In genomic region chr15:98768259-98768658, GRCm38 (mm10) we compare ENCODE assay signal across 27 mouse cellular contexts. TPM values are rescaled to one million over a fixed set of nuclear protein-coding genes. Genes with fewer than 3 reads are reported as not detected.
DNase-seq lines count a peak whose midpoint lies in the region; ATAC-seq and TF ChIP-seq lines count a peak whose summit lies in the region.
"Had no signal": no experiment of that assay in that cellular context is flagged by ENCODE, and none has a peak within 500 bp of the region (broad histone marks: within the 10 kb centered on the region; RNA-seq: fewer than 3 reads in every experiment).

No protein-coding gene starts in this region.

- H3K36me3 ChIP-seq in limb, embryonic 14.5 days (ENCODE audit: control insufficient read depth, insufficient read depth, low read length), result no peaks in the 10 kb centered on the region
- H3K36me3 ChIP-seq in limb, embryonic 10.5 days, result no peaks in the 10 kb centered on the region
- H3K36me3 ChIP-seq in C2C12 (ENCODE audit: control insufficient read depth, insufficient read depth), result peaks cover 23% of the 10 kb centered on the region
- no peaks in the 10 kb centered on the region for H3K36me3 ChIP-seq in limb, embryonic 15.5 days
- H3K36me3 ChIP-seq: embryonic facial prominence, embryonic 12.5 days; heart, embryonic 12.5 days; hindbrain, embryonic 15.5 days had no signal

- 16% methylated on average over 5 of the region's 5 CpGs for WGBS in limb, embryonic 14.5 days
- WGBS in limb, embryonic 10.5 days, result 19% methylated on average over 5 of the region's 5 CpGs
- 19% methylated on average over 5 of the region's 5 CpGs for WGBS in limb, embryonic 15.5 days

- TF ChIP-seq POLR2A in limb, embryonic 14.5 days (IDR thresholded peaks at IDR 0.05; ENCODE audit: borderline replicate concordance, extremely low read depth, insufficient read depth, insufficient read length), result no peak

- no peak overlapping the region for H3K4me3 ChIP-seq in limb, embryonic 14.5 days (replicated peaks; ENCODE audit: low read length)
- H3K4me3 ChIP-seq in limb, embryonic 10.5 days, result no peak overlapping the region
- no peak overlapping the region for H3K4me3 ChIP-seq in C2C12 (ENCODE audit: insufficient read depth, poor library complexity, severe bottlenecking)
- H3K4me3 ChIP-seq in limb, embryonic 15.5 days, result no peak overlapping the region
- H3K4me3 ChIP-seq: embryonic facial prominence, embryonic 12.5 days; forebrain, embryonic 13.5 days; heart, embryonic 12.5 days; hindbrain, embryonic 15.5 days had no signal

- peak; percentile 43; the same call in 1 of the 2 replicates for ATAC-seq in limb, embryonic 14.5 days (ENCODE audit: low FRiP score, low read depth)
- peak; percentile 66; the same call in 1 of the 2 replicates for ATAC-seq in limb, embryonic 15.5 days (ENCODE audit: insufficient number of reproducible peaks, low FRiP score, low TSS enrichment, low read depth)
- ATAC-seq: forebrain, embryonic 13.5 days; forebrain, postnatal 0 days had no signal

- peaks cover 8% of the 10 kb centered on the region; the same call in 1 of the 2 replicates for H3K4me1 ChIP-seq in limb, embryonic 14.5 days (ENCODE audit: control insufficient read depth, insufficient read depth, low read length)
- peaks cover 24% of the 10 kb centered on the region for H3K4me1 ChIP-seq in limb, embryonic 10.5 days
- H3K4me1 ChIP-seq in limb, embryonic 15.5 days, result peaks cover 22% of the 10 kb centered on the region

- intact Hi-C loops in gastrocnemius, postnatal 36 days (cut with DNase I), result loop anchor here (10.0 kb wide), 1 partner anchor 1487 kb away; no protein-coding TSS in a partner anchor

- no peaks in the 10 kb centered on the region for H3K79me2 ChIP-seq in C2C12 (ENCODE audit: control insufficient read depth, insufficient read depth)

- H3K27ac ChIP-seq in limb, embryonic 14.5 days (replicated peaks; ENCODE audit: low read depth, low read length), result no peak overlapping the region
- no peak overlapping the region for H3K27ac ChIP-seq in limb, embryonic 10.5 days
- H3K27ac ChIP-seq in limb, embryonic 15.5 days, result 0 out of 2 replicates have a peak overlapping the region, but pooled peaks have one; percentile 17
- H3K27ac ChIP-seq: embryonic facial prominence, embryonic 12.5 days; forebrain, embryonic 13.5 days; hindbrain, embryonic 15.5 days had no signal

- H3K9me3 ChIP-seq in limb, embryonic 14.5 days (ENCODE audit: control insufficient read depth, low read length), result no peaks in the 10 kb centered on the region
- H3K9me3 ChIP-seq in limb, embryonic 10.5 days (replicated peaks), result no peaks in the 10 kb centered on the region
- H3K9me3 ChIP-seq in limb, embryonic 15.5 days, result no peaks in the 10 kb centered on the region
- H3K9me3 ChIP-seq: embryonic facial prominence, embryonic 12.5 days; forebrain, embryonic 13.5 days; heart, embryonic 12.5 days; hindbrain, embryonic 15.5 days had no signal

- no peak overlapping the region for H3ac ChIP-seq in C2C12 (ENCODE audit: control insufficient read depth, insufficient read length, low read depth)

- no peak for TF ChIP-seq CTCF in C2C12 (IDR thresholded peaks at IDR 0.05; ENCODE audit: control insufficient read depth, insufficient read depth, insufficient read length)

- peaks cover 26% of the 10 kb centered on the region for H3K27me3 ChIP-seq in limb, embryonic 14.5 days (ENCODE audit: control insufficient read depth, insufficient read depth, low read length)
- peaks cover 82% of the 10 kb centered on the region for H3K27me3 ChIP-seq in limb, embryonic 10.5 days (ENCODE audit: low read depth, poor library complexity, severe bottlenecking)
- no peaks in the 10 kb centered on the region for H3K27me3 ChIP-seq in C2C12 (ENCODE audit: control insufficient read depth, insufficient read depth, insufficient read length)
- peaks cover 59% of the 10 kb centered on the region for H3K27me3 ChIP-seq in limb, embryonic 15.5 days

- H3K4me2 ChIP-seq in limb, embryonic 14.5 days (replicated peaks; ENCODE audit: low read depth, low read length, severe bottlenecking), result no peak overlapping the region
- no peak overlapping the region for H3K4me2 ChIP-seq in limb, embryonic 15.5 days
- H3K4me2 ChIP-seq: embryonic facial prominence, embryonic 12.5 days; forebrain, embryonic 13.5 days; heart, embryonic 12.5 days; hindbrain, embryonic 15.5 days had no signal

- H3K79me3 ChIP-seq in C2C12 (ENCODE audit: low read depth), result no peaks in the 10 kb centered on the region

- no peak for DNase-seq in limb, embryonic 14.5 days (ENCODE audit: low spot score)
- DNase-seq in limb, embryonic 10.5 days (ENCODE audit: low spot score), result no peak
- DNase-seq in 3134 (ENCODE audit: extremely low read depth, insufficient read length, low spot score), result peak; percentile 87
- no peak for DNase-seq in natural killer cell, adult 2 months (ENCODE audit: low spot score in 2 of 2)
- no peak for DNase-seq in gastrocnemius, postnatal 36 days
- DNase-seq: adrenal gland, postnatal 10 days; B cell, adult 2 months; cerebellum, adult 11 months; cerebellum, adult 8-10 months; cerebellum, postnatal 14 days; embryo, embryonic 11 days; forebrain, postnatal 0 days; gastrocnemius, postnatal 14 days; heart, postnatal 36 days had no signal

- no peak overlapping the region for H3K9ac ChIP-seq in limb, embryonic 14.5 days (ENCODE audit: low read depth, low read length, severe bottlenecking)
- no peak overlapping the region for H3K9ac ChIP-seq in limb, embryonic 15.5 days
- H3K9ac ChIP-seq: embryonic facial prominence, embryonic 12.5 days; forebrain, embryonic 13.5 days; forebrain, postnatal 0 days; heart, embryonic 12.5 days; hindbrain, embryonic 15.5 days had no signal

TF ChIP-seq in C2C12, 6 proteins besides CTCF, POLR2A, EP300 and RAD21:
- TF ChIP-seq USF1 (IDR thresholded peaks at IDR 0.05; ENCODE audit: low read depth) (no peak), CEBPB (IDR thresholded peaks at IDR 0.05; ENCODE audit: low read depth) (no peak), MAX (IDR thresholded peaks at IDR 0.05) (peak; percentile 66)

RNA-seq across cellular contexts. Expression of gene Arf3, which starts 5.2 kb away (rescaled TPM):
- polyA plus RNA-seq in limb, embryonic 14.5 days (2012; rRNA removed), result 75.0 and 96.4 TPM in 2 replicates
- polyA plus RNA-seq in limb, embryonic 14.5 days (2014; fragmentation: Nextera tagmentation; extraction: Ambion mirVana), result 37.4 and 39.6 TPM in 2 replicates
- 44.3 and 49.1 TPM in 2 replicates for polyA plus RNA-seq in limb, embryonic 10.5 days (2016; fragmentation: Nextera tagmentation; extraction: Ambion mirVana)
- 126 TPM for polyA plus RNA-seq in C2C12 (2012; fragmentation: generic; extraction: Trizol)
- 41.7 and 49.3 TPM in 2 replicates for polyA plus RNA-seq in limb, embryonic 15.5 days (2015; fragmentation: Nextera tagmentation; extraction: Ambion mirVana)
- 1 to 10 TPM; 7.4 to 8.2 TPM for total RNA-seq in gastrocnemius, postnatal 36 days (2021)

RNA-seq across cellular contexts. Expression of gene Wnt10b, which starts 9.7 kb away (rescaled TPM):
- polyA plus RNA-seq in limb, embryonic 14.5 days (2012; rRNA removed), result 13.7 and 14.9 TPM in 2 replicates
- polyA plus RNA-seq in limb, embryonic 14.5 days (2014; fragmentation: Nextera tagmentation; extraction: Ambion mirVana), result 6.3 and 7.4 TPM in 2 replicates
- 0.62 and 0.99 TPM in 2 replicates for polyA plus RNA-seq in limb, embryonic 10.5 days (2016; fragmentation: Nextera tagmentation; extraction: Ambion mirVana)
- 14.5 TPM for polyA plus RNA-seq in C2C12 (2012; fragmentation: generic; extraction: Trizol)
- 6.0 and 7.0 TPM in 2 replicates for polyA plus RNA-seq in limb, embryonic 15.5 days (2015; fragmentation: Nextera tagmentation; extraction: Ambion mirVana)
- total RNA-seq in gastrocnemius, postnatal 36 days (2021), result under 1 TPM; 0.69 to 0.87 TPM
- polyA plus RNA-seq: forebrain, embryonic 13.5 days; forebrain, postnatal 0 days; heart, embryonic 12.5 days; hindbrain, embryonic 15.5 days had no signal

RNA-seq across cellular contexts. Expression of gene Wnt1, which starts 21.4 kb away (rescaled TPM):
- polyA plus RNA-seq in limb, embryonic 14.5 days (2012; rRNA removed), result not detected in 2 replicates
- 0.08 TPM in 1 of 2 replicates, not detected in the other for polyA plus RNA-seq in limb, embryonic 14.5 days (2014; fragmentation: Nextera tagmentation; extraction: Ambion mirVana)
- polyA plus RNA-seq in limb, embryonic 10.5 days (2016; fragmentation: Nextera tagmentation; extraction: Ambion mirVana), result not detected in 2 replicates
- polyA plus RNA-seq in C2C12 (2012; fragmentation: generic; extraction: Trizol), result 0.09 TPM
- polyA plus RNA-seq in limb, embryonic 15.5 days (2015; fragmentation: Nextera tagmentation; extraction: Ambion mirVana), result 0.06 and 0.14 TPM in 2 replicates
- not detected for total RNA-seq in gastrocnemius, postnatal 36 days (2021)
- total RNA-seq: adrenal gland, postnatal 4 days; common myeloid progenitor, adult 5-6 weeks; forebrain, postnatal 0 days; gastrocnemius, adult 18-20 months; granulocyte monocyte progenitor cell, adult 5-6 weeks; heart, adult 8-10 months; heart, postnatal 36 days; MEL had no signal
- polyA plus RNA-seq: forebrain, embryonic 13.5 days; heart, embryonic 12.5 days; heart, embryonic 16.5 days had no signal

RNA-seq across cellular contexts. Expression of gene Fkbp11, which starts 40.3 kb away (rescaled TPM):
- polyA plus RNA-seq in limb, embryonic 14.5 days (2012; rRNA removed), result 58.9 and 90.9 TPM in 2 replicates
- 74.4 and 82.7 TPM in 2 replicates for polyA plus RNA-seq in limb, embryonic 14.5 days (2014; fragmentation: Nextera tagmentation; extraction: Ambion mirVana)
- 26.8 and 28.9 TPM in 2 replicates for polyA plus RNA-seq in limb, embryonic 10.5 days (2016; fragmentation: Nextera tagmentation; extraction: Ambion mirVana)
- 103 TPM for polyA plus RNA-seq in C2C12 (2012; fragmentation: generic; extraction: Trizol)
- polyA plus RNA-seq in limb, embryonic 15.5 days (2015; fragmentation: Nextera tagmentation; extraction: Ambion mirVana), result 90.0 and 101 TPM in 2 replicates
- 1 to 10 TPM; 1.4 to 1.7 TPM for total RNA-seq in gastrocnemius, postnatal 36 days (2021)

RNA-seq across cellular contexts. Expression of gene Ddn, which starts 41.0 kb away (rescaled TPM):
- 0.44 and 0.59 TPM in 2 replicates for polyA plus RNA-seq in limb, embryonic 14.5 days (2012; rRNA removed)
- 0.14 TPM in 1 of 2 replicates, not detected in the other for polyA plus RNA-seq in limb, embryonic 14.5 days (2014; fragmentation: Nextera tagmentation; extraction: Ambion mirVana)
- not detected in 2 replicates for polyA plus RNA-seq in limb, embryonic 10.5 days (2016; fragmentation: Nextera tagmentation; extraction: Ambion mirVana)
- polyA plus RNA-seq in C2C12 (2012; fragmentation: generic; extraction: Trizol), result 0.11 TPM
- 0.15 TPM in 1 of 2 replicates, not detected in the other for polyA plus RNA-seq in limb, embryonic 15.5 days (2015; fragmentation: Nextera tagmentation; extraction: Ambion mirVana)
- under 1 TPM; 0.28 to 0.96 TPM for total RNA-seq in gastrocnemius, postnatal 36 days (2021)
- total RNA-seq: granulocyte monocyte progenitor cell, adult 5-6 weeks had no signal
